Mouse (Mus musculus): Measurements from ENCODE around the gene Dennd1b.

The Dennd1b gene

GRCm38 (mm10) chr1:138962266-138963101 lies 751 bp upstream of the Dennd1b start:
- in situ Hi-C loops (cut with MboI, MseI) = loop anchor here in 1 of 2 experiments (10.0 kb wide), 1 partner anchor 108 kb away; the partner anchor contains the start of gene 2310009B15Rik

GRCm38 (mm10) chr1:138963868-138964458 lies 728 bp downstream of the Dennd1b start:
- in situ Hi-C loops (cut with MboI, MseI) = loop anchor here in 1 of 2 experiments (10.0 kb wide), 1 partner anchor 109 kb away; the partner anchor contains the start of gene 2310009B15Rik

- in situ Hi-C loops (cut with MboI, MseI) = loop anchor here in 1 of 2 experiments (10.0 kb wide), 1 partner anchor 110 kb away; the partner anchor contains the start of gene 2310009B15Rik
Measured at GRCm38 (mm10) chr1:138965069-138965468, 1.8 kb downstream of the Dennd1b start.

- in situ Hi-C loops (cut with MboI, MseI) = loop anchor here in 1 of 2 experiments (10.0 kb wide), 1 partner anchor 111 kb away; the partner anchor contains the start of gene 2310009B15Rik
Measured at GRCm38 (mm10) chr1:138965511-138965910, 2.3 kb downstream of the Dennd1b start.

- in situ Hi-C loops (cut with MboI, MseI) = loop anchor here in 1 of 2 experiments (10.0 kb wide), 1 partner anchor 113 kb away; the partner anchor contains the start of gene 2310009B15Rik
Measured at GRCm38 (mm10) chr1:138967450-138967849, 4.2 kb downstream of the Dennd1b start.

GRCm38 (mm10) chr1:138970053-138970452 lies 6.8 kb downstream of the Dennd1b start:
- in situ Hi-C loops (cut with MboI, MseI) = no loop called here

- in situ Hi-C loops (cut with MboI, MseI) = no loop called here
Measured at GRCm38 (mm10) chr1:138973541-138974224, 10.4 kb downstream of the Dennd1b start.

- in situ Hi-C loops (cut with MboI, MseI) = loop anchor here in 1 of 2 experiments (5.0 kb wide), 1 partner anchor 133 kb away; no protein-coding TSS in a partner anchor
Measured at GRCm38 (mm10) chr1:138974836-138975235, 11.6 kb downstream of the Dennd1b start.

GRCm38 (mm10) chr1:138975945-138976344 lies 12.7 kb downstream of the Dennd1b start:
- in situ Hi-C loops (cut with MboI, MseI) = loop anchor here in 1 of 2 experiments (5.0 kb wide), 1 partner anchor 134 kb away; no protein-coding TSS in a partner anchor

- in situ Hi-C loops (cut with MboI, MseI) = no loop called here
Measured at GRCm38 (mm10) chr1:138982203-138982602, 19.0 kb downstream of the Dennd1b start.

GRCm38 (mm10) chr1:138982611-138983010 lies 19.4 kb downstream of the Dennd1b start:
- in situ Hi-C loops (cut with MboI, MseI) = no loop called here

- in situ Hi-C loops (cut with MboI, MseI) = no loop called here
Measured at GRCm38 (mm10) chr1:138983064-138983463, 19.8 kb downstream of the Dennd1b start.

- in situ Hi-C loops (cut with MboI, MseI) = no loop called here
Measured at GRCm38 (mm10) chr1:138983465-138983864, 20.2 kb downstream of the Dennd1b start.

- in situ Hi-C loops (cut with MboI, MseI) = no loop called here
Measured at GRCm38 (mm10) chr1:138984161-138984560, 20.9 kb downstream of the Dennd1b start.

- in situ Hi-C loops (cut with MboI, MseI) = no loop called here
Measured at GRCm38 (mm10) chr1:138992384-138993138, 29.3 kb downstream of the Dennd1b start.

- in situ Hi-C loops (cut with MboI, MseI) = no loop called here
Measured at GRCm38 (mm10) chr1:138995621-138996380, 32.6 kb downstream of the Dennd1b start.

- in situ Hi-C loops (cut with MboI, MseI) = no loop called here
Measured at GRCm38 (mm10) chr1:138996663-138997062, 33.4 kb downstream of the Dennd1b start.

GRCm38 (mm10) chr1:139000675-139001379 lies 37.6 kb downstream of the Dennd1b start:
- in situ Hi-C loops (cut with MboI, MseI) = loop anchor here in 1 of 2 experiments (5.0 kb wide), 1 partner anchor 76 kb away; no protein-coding TSS in a partner anchor

- in situ Hi-C loops (cut with MboI, MseI) = loop anchor here in 1 of 2 experiments (5.0 kb wide), 1 partner anchor 74 kb away; no protein-coding TSS in a partner anchor
Measured at GRCm38 (mm10) chr1:139003503-139003902, 40.3 kb downstream of the Dennd1b start.
